Mouse (Mus musculus) myocyte (in vitro differentiated cells): ENCODE measurements at regions not wholly inside any gene's neighbourhood (a gene's known extent, or its start where the extent isn't known, plus 50 kb on each side); places are given as distances from the start of the nearest gene placed in this dataset.

ENCODE experiments used
- CEBPB ChIP-seq: IDR thresholded peaks from 2 replicates; pipeline ENCODE4 v1.6.1; 2011; ENCODE audit warnings: mild to moderate bottlenecking, moderate library complexity; ENCODE audit not compliant: poor library complexity, insufficient read depth, severe bottlenecking
- E2F4 ChIP-seq: IDR thresholded peaks from one replicate; pipeline ENCODE4 v1.6.1; 2011; ENCODE audit warnings: mild to moderate bottlenecking, control low read depth, moderate library complexity; ENCODE audit not compliant: insufficient read depth
- MAX ChIP-seq: IDR thresholded peaks from one replicate; pipeline ENCODE4 v1.6.1; 2011; ENCODE audit warnings: low read depth, mild to moderate bottlenecking, control low read depth
- POLR2A ChIP-seq: IDR thresholded peaks from one replicate; pipeline ENCODE4 v1.6.1; 2011; ENCODE audit warnings: low read depth, mild to moderate bottlenecking, control low read depth, moderate library complexity; ENCODE audit not compliant: insufficient read length
- POLR2AphosphoS2 ChIP-seq: IDR thresholded peaks from one replicate; pipeline ENCODE4 v1.6.1; 2011; ENCODE audit warnings: low read depth, control low read depth; ENCODE audit not compliant: insufficient read length
- REST ChIP-seq: IDR thresholded peaks from one replicate; pipeline ENCODE4 v1.6.1; 2011; ENCODE audit warnings: mild to moderate bottlenecking, control low read depth, moderate library complexity; ENCODE audit not compliant: insufficient read depth, insufficient read length
- SRF ChIP-seq: IDR thresholded peaks from one replicate; pipeline ENCODE4 v1.6.1; 2011; ENCODE audit warnings: low read depth; ENCODE audit not compliant: control insufficient read depth, insufficient read length
- TCF12 ChIP-seq: IDR thresholded peaks from one replicate; pipeline ENCODE4 v1.6.1; 2011; ENCODE audit warnings: mild to moderate bottlenecking, control low read depth; ENCODE audit not compliant: poor library complexity, insufficient read depth, severe bottlenecking
- USF1 ChIP-seq: IDR thresholded peaks from one replicate; pipeline ENCODE4 v1.6.1; 2011; ENCODE audit warnings: low read depth, mild to moderate bottlenecking, control low read depth, moderate library complexity

DNA sequence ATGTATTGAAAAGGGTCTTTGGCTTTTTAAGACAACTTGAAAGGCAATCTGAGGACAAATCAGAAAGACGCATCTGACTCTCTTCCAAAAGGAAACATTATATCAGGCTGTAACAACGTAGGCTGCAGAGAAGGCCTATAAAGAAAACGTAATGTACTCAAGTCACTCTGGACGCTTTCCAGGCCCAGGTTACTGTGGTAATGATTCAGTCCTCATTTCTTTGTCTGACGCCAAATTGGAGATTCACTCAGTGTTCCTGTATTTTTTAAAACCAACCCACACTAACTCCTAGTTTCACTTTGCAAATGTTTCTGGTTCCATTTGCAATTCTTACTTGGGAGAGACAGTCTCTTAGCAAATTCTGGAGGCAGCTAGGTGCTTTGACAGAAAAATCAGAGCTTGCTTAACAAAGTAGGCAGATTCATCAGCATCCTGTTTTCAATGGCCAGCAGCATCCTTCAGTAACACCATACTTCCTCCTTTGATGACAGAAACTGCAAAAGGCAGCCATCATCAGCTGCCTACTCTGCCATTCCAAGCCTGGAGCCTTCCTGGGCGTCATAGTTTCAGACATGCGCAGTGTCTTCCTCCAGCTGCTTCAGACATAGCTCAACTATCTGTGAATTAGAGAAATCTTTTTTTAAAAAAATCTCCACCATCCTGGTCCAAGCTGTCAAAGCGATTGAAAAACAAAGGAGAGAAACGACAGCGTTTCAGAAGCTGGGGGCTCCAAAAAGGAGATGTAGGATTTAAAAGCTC is 111.3 kb upstream of the Plcz1 start:
- TF ChIP-seq POLR2AphosphoS2: no peak
- TF ChIP-seq POLR2A: no peak
- no peak for TF ChIP-seq E2F4
- TF ChIP-seq CEBPB: no peak
- TF ChIP-seq MAX: no peak
- no peak for TF ChIP-seq USF1
- no peak for TF ChIP-seq REST
- TF ChIP-seq SRF: no peak
- TF ChIP-seq TCF12: no peak
